Mouse (Mus musculus) embryonic facial prominence, embryonic 14.5 days (tissue): ENCODE data around the gene Acsl4. TPM values are rescaled to one million over a fixed set of nuclear protein-coding genes. Genes with fewer than 3 reads are reported as not detected.

Source experiments
- ATAC-seq: fragments of 200-750 bp; cut with Nextera tagmentation; 2 replicates; pipeline ENCODE4 v1.8.0; 2017; ENCODE audit warnings: low read depth, moderate number of reproducible peaks, moderate TSS enrichment
- DNase-seq: peaks from one replicate; pipeline ENCODE4 v3.0.0-alpha.2; 2015; ENCODE audit warnings: low spot score
- H3K27ac ChIP-seq: fragments of 300-500 bp; sonication (generic); replicated peaks from 2 replicates; pipeline ENCODE4 v1.5.1; 2014; ENCODE audit warnings: low read depth, mild to moderate bottlenecking, low read length, moderate library complexity
- H3K27me3 ChIP-seq: fragments of 300-500 bp; sonication (generic); replicated peaks from 2 replicates; pipeline ENCODE4 v1.6.1; 2014; ENCODE audit warnings: low read length; ENCODE audit not compliant: control insufficient read depth, insufficient read depth
- H3K36me3 ChIP-seq: fragments of 300-500 bp; sonication (generic); 2 replicates; pipeline ENCODE4 v1.6.1; 2014; ENCODE audit warnings: low read length, mixed read lengths; ENCODE audit not compliant: control insufficient read depth, insufficient read depth
- H3K4me1 ChIP-seq: fragments of 300-500 bp; sonication (generic); 2 replicates; pipeline ENCODE4 v1.6.1; 2014; ENCODE audit warnings: antibody characterized with exemption, low read length; ENCODE audit not compliant: control insufficient read depth, insufficient read depth
- H3K4me2 ChIP-seq: fragments of 300-500 bp; sonication (generic); 2 replicates; pipeline ENCODE4 v1.6.1; 2014; ENCODE audit warnings: low read depth, mild to moderate bottlenecking, low read length, moderate library complexity, mixed read lengths
- H3K4me3 ChIP-seq: fragments of 300-500 bp; sonication (generic); 2 replicates; pipeline ENCODE4 v1.5.1; 2014; ENCODE audit warnings: low read depth, mild to moderate bottlenecking, low read length
- H3K9ac ChIP-seq: fragments of 300-500 bp; sonication (generic); 2 replicates; pipeline ENCODE4 v1.6.1; 2014; ENCODE audit warnings: low read depth, mild to moderate bottlenecking, low read length, moderate library complexity, mixed read lengths
- H3K9me3 ChIP-seq: fragments of 300-500 bp; sonication (generic); 2 replicates; pipeline ENCODE4 v1.6.1; 2016; ENCODE audit warnings: low read length; ENCODE audit not compliant: control insufficient read depth
- WGBS: fragments of 180-500 bp; shearing (Covaris S2); extraction: QIAGEN DNeasy Blood & Tissue Kit; methylation state at CpG from one replicate; pipeline ENCODE4 v1.1.7; 2014; 5-methylcytosine and 5-hydroxymethylcytosine counted together
- polyA plus RNA-seq: library from polyadenylated mRNA; unstranded; fragments of >200 nt; fragmentation: Nextera tagmentation; extraction: Ambion mirVana; gene quantifications from 2 replicates; pipeline ENCODE4 v1.2.1, GENCODE M21; 2014

The Acsl4 gene
- 16.5 and 18.1 TPM in 2 replicates for polyA plus RNA-seq

DNA sequence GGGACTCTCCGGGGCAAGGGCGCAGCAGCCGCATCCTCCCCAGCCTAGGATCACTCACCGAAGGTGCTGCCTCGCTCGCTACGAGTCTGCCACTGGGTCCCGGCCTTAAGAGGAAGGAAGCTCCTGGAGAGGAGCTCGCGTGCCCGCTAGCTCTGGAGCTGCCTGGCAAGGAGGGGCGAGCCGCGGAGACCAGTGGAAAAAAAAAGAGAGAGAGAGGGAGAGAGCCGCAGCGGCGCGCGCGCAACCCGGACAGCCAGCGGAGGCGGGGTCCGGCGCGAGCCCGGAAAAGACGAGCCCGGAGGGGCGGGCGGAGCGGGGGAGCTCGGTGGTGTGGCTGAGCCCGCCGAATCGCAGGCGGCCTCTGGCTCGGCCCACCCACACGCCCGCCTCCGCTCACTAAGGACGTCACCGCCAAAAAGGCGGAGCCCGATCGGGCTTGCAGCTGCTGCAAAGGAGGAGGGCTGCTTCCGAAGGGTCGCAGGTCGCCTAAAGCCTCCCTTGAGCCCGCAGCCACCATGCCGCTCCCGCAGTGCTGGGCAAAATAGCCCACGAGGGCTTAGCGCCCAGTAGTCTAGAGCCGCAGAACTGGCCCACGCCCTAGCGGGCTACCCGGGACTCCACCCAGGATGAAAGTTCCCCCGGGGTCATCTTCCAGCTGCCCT lies at the start of gene Acsl4:
TSS of gene Acsl4 (minus strand) at position 289 of the 662 bp plus-strand sequence.
- peak; percentile 99 for ATAC-seq
- 24% methylated on average over 25 of the region's 59 CpGs for WGBS
- no peaks in the 10 kb centered on the region for H3K9me3 ChIP-seq

DNA sequence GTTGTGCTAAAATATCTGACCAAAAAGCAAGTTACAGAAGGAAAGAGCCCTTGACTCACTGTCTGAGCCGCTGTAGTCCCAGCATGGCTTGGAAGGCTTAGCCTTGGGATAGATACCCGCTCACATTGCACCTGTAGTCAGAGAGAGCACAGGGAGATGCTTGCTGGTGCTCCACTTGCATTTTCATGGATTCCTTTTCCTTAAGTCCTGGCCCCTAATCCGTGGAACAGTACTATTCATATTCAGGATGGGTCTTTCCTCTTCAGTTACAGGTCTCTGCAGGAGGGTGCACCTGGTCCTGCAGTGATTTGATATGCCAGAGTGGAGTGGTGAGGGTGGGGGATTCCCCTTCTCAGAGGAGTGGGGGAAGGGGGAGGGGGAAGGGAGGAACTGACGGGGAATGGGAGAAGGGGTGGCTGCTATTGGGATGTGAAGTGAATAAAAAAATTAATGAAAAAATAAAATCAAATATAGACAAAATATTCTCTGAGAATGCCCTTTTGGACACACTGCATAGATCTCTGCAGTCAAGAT lies 47.7 kb upstream of the Acsl4 start:
- no peak for DNase-seq
- peaks cover 8% of the 10 kb centered on the region; the same call in 1 of the 2 replicates for H3K27me3 ChIP-seq
- H3K4me1 ChIP-seq = no peaks in the 10 kb centered on the region
- no peaks in the 10 kb centered on the region for H3K36me3 ChIP-seq
- no peak overlapping the region for H3K4me3 ChIP-seq
- no peaks in the 10 kb centered on the region for H3K9me3 ChIP-seq
- ATAC-seq = no peak
- 39% methylated on average over 4 of the region's 4 CpGs for WGBS
- no peak overlapping the region for H3K9ac ChIP-seq
- no peak overlapping the region for H3K27ac ChIP-seq
- H3K4me2 ChIP-seq = no peak overlapping the region

More for the DNA sequence above, at the start of gene Acsl4:
- H3K4me3 ChIP-seq = peak within 1 kb of the TSS; percentile 57
- H3K36me3 ChIP-seq = no peaks in the 10 kb centered on the region
- H3K9ac ChIP-seq = peak within 1 kb of the TSS; percentile 73
- H3K4me1 ChIP-seq = peaks cover 3% of the 10 kb centered on the region; the same call in 1 of the 2 replicates
- H3K27me3 ChIP-seq = peaks cover 13% of the 10 kb centered on the region; the same call in 1 of the 2 replicates
- peak within 1 kb of the TSS; percentile 55 for H3K4me2 ChIP-seq
- peak; percentile 95 for DNase-seq
- H3K27ac ChIP-seq = peak within 1 kb of the TSS; percentile 79

DNA sequence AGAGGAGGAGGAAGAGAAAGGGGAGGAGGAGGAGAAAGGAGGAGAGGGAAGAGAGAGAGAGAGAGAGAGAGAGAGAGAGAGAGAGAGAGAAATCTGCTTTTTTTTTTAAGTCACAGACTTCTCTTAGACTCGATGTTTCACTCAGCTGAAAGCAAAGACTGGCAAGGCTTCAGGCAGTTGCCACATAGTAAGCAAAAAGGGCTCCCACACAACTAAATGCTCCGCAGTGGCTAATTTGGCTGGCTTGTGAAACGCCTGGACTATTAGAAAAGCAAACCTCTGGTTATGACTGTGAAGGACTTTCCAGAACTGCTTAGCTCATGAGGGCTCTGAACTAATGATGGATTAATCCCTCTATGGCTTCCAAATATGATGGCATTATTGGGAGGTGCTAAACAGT lies 42.5 kb upstream of the Acsl4 start:
- no peak overlapping the region for H3K9ac ChIP-seq
- 68% methylated on average over 3 of the region's 3 CpGs for WGBS
- ATAC-seq = no peak

DNA sequence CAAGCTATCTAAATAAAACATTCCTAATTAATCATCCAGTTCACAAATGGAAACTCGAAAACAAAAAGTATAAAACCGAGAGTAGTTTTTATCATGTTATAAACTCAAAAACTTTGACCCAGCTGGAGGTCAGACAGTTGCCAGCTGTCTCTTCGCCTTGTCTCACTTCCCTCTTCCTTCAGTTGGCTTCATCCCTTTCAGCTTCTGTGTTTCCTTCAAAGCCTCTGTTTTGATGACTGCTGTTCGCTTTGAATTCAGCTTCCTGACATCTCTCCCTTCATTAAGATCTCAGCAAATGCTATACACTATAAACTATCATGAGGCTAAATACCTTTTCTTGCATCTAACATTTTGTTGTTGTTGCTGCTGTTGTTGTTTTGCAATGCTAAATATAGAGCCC lies 36.8 kb upstream of the Acsl4 start:
- Histone ChIP-seq H3K4me1 (no peaks in the 10 kb centered on the region), H3K9ac (no peak overlapping the region), H3K27ac (no peak overlapping the region), H3K36me3 (no peaks in the 10 kb centered on the region), H3K9me3 (no peaks in the 10 kb centered on the region), H3K4me3 (no peak overlapping the region), H3K4me2 (no peak overlapping the region), H3K27me3 (0 out of 2 replicates have a peak, but pooled peaks cover 3% of the 10 kb centered on the region)
- no peak for DNase-seq
- ATAC-seq = no peak
- WGBS = 66% methylated on average over 4 of the region's 4 CpGs

More for the DNA sequence above, 42.5 kb upstream of the Acsl4 start:
- no peak overlapping the region for H3K4me3 ChIP-seq
- H3K27me3 ChIP-seq = peaks cover 11% of the 10 kb centered on the region; the same call in 1 of the 2 replicates
- DNase-seq = no peak
- no peaks in the 10 kb centered on the region for H3K4me1 ChIP-seq
- H3K9me3 ChIP-seq = no peaks in the 10 kb centered on the region
- H3K4me2 ChIP-seq = no peak overlapping the region
- H3K36me3 ChIP-seq = no peaks in the 10 kb centered on the region
- H3K27ac ChIP-seq = no peak overlapping the region

DNA sequence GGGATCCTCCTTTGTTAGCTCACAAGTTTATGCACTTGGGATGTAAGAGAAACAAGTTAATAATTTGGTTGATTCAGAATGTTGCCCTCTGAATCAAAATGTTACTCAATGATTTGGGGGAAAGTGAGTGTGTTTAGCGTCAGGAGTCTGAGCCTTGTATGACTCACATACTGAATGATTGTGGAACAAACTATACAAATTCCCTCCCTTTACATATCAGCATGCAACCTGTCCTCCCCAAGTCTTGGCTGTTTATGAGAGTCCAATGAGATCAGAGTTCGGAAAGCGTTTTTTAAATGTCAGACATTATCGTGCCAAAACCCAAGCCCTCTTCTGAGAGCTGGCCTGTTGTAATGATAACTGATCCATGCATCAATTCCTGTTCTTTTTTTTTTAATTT lies 36.3 kb upstream of the Acsl4 start:
- Histone ChIP-seq H3K27me3 (0 out of 2 replicates have a peak, but pooled peaks cover 3% of the 10 kb centered on the region), H3K4me1 (no peaks in the 10 kb centered on the region), H3K9ac (no peak overlapping the region), H3K27ac (no peak overlapping the region), H3K4me3 (no peak overlapping the region), H3K4me2 (no peak overlapping the region), H3K9me3 (no peaks in the 10 kb centered on the region), H3K36me3 (no peaks in the 10 kb centered on the region)
- WGBS = 79% methylated on average over 4 of the region's 4 CpGs
- DNase-seq (no peak), ATAC-seq (no peak)

DNA sequence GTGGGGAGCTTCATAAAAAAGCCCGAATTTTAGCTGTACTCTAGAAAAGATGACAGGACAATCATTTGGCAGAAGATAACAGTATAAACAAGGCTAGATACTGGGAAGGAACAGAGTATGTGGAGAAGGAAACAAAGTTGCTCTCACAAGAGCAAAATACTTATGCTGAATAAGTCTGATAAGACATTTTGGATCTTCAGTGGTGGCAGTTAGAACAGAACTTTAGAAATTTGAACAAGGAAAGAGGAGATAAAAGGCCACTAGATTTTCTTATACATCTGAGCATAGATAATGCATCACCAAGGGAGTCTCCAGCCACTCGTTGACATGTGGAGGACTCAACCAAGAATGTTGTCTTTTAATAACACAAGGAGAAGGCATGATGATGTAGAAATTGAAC lies 23.5 kb upstream of the Acsl4 start:
- WGBS = 68% methylated on average over 2 of the region's 2 CpGs
- Histone ChIP-seq H3K9ac (no peak overlapping the region), H3K9me3 (no peaks in the 10 kb centered on the region), H3K4me3 (no peak overlapping the region), H3K27ac (no peak overlapping the region), H3K4me1 (no peaks in the 10 kb centered on the region), H3K27me3 (no peaks in the 10 kb centered on the region; the same call in 1 of the 2 replicates), H3K36me3 (no peaks in the 10 kb centered on the region), H3K4me2 (no peak overlapping the region)
- DNase-seq (no peak), ATAC-seq (no peak)

DNA sequence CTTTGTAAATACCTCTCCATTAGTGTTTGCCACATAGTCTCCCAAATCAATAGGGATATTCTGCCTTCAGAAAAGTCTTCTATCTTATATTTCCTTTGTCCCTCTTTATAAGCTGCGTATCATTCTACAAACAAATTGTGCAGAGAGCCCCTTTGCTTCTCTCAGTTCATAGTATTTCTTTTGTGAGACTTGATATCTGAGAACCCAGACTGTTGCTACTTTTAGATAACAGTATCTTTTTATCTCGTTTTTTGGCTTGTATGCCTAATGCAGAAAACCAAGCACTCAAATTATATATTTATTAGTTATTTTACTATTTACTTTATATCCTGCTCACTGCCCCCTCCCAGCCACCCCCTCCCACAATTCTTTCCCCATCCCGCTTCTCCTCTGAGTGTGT lies 19.7 kb upstream of the Acsl4 start:
- no peaks in the 10 kb centered on the region for H3K9me3 ChIP-seq
- no peaks in the 10 kb centered on the region for H3K36me3 ChIP-seq
- no peak overlapping the region for H3K27ac ChIP-seq
- H3K4me1 ChIP-seq = no peaks in the 10 kb centered on the region
- H3K4me3 ChIP-seq = no peak overlapping the region
- DNase-seq (no peak), ATAC-seq (no peak)
- H3K27me3 ChIP-seq = peaks cover 3% of the 10 kb centered on the region; the same call in 1 of the 2 replicates
- WGBS = 74% methylated on average over 3 of the region's 3 CpGs
- no peak overlapping the region for H3K4me2 ChIP-seq
- H3K9ac ChIP-seq = no peak overlapping the region

DNA sequence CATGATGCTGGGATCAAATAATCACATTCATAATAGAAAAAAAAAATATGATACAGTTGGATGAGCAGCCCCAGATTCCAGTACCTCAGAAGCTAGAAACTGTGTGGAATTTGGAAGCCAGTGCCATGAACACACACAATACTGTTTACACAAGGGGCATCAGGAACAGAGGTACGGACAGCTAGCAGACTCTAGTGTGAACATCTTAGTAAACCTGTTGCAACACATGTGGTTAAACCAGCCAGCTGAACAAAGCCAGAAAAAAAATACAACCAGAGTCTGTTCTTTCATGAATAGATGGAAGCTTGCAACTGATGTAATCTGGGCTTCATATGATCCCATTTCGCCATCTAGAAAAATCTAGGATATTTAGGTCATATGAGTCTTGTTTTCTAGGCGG lies 19.0 kb upstream of the Acsl4 start:
- H3K9ac ChIP-seq = no peak overlapping the region

DNA sequence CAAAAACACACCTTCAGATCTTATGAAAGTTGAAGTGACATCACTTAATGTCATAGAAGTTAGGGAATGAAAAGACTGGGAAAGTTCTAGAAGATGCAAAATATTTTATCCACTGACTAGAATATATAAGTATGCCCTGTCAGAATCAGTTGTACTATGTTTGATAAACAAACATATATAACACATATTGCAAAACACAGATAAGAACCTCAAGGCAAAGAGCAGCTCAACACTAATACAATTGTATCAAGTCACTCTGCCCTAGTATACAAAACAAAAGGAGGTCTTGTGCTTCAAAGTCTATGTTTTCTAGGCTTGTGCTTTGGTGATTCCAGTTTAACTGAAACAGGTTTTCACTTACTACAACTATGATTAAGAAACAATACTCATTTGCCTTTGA lies 12.8 kb upstream of the Acsl4 start:
- Histone ChIP-seq H3K27me3 (peaks cover 3% of the 10 kb centered on the region; the same call in 1 of the 2 replicates), H3K9me3 (no peaks in the 10 kb centered on the region)

More for the DNA sequence above, 19.0 kb upstream of the Acsl4 start:
- Histone ChIP-seq H3K36me3 (no peaks in the 10 kb centered on the region), H3K27me3 (peaks cover 3% of the 10 kb centered on the region; the same call in 1 of the 2 replicates), H3K4me2 (no peak overlapping the region), H3K9me3 (no peaks in the 10 kb centered on the region), H3K4me3 (no peak overlapping the region), H3K4me1 (no peaks in the 10 kb centered on the region), H3K27ac (no peak overlapping the region)
- WGBS = 91% methylated on average over 3 of the region's 3 CpGs
- ATAC-seq = no peak
- no peak for DNase-seq

More for the DNA sequence above, 12.8 kb upstream of the Acsl4 start:
- Histone ChIP-seq H3K4me3 (no peak overlapping the region), H3K36me3 (no peaks in the 10 kb centered on the region), H3K4me2 (no peak overlapping the region), H3K4me1 (no peaks in the 10 kb centered on the region), H3K27ac (no peak overlapping the region), H3K9ac (no peak overlapping the region)
- DNase-seq (no peak), ATAC-seq (no peak)
